Mouse (Mus musculus) liver, postnatal 0 days (tissue): ENCODE data around the gene Olfr1040. TPM values are rescaled to one million over a fixed set of nuclear protein-coding genes. Genes with fewer than 3 reads are reported as not detected.

Experiments
- ATAC-seq: fragments of 200-750 bp; cut with Nextera tagmentation; 2 replicates; pipeline ENCODE4 v1.8.0; 2017; ENCODE audit warnings: mild to moderate bottlenecking, moderate library complexity
- DNase-seq: peaks from one replicate; pipeline ENCODE4 v3.0.0-alpha.2; 2016
- H3K27ac ChIP-seq: fragments of 300-500 bp; sonication (generic); 2 replicates; pipeline ENCODE4 v1.5.1; 2014; ENCODE audit warnings: antibody characterized with exemption, moderate library complexity, mild to moderate bottlenecking, low read depth
- H3K27me3 ChIP-seq: fragments of 300-500 bp; sonication (generic); 2 replicates; pipeline ENCODE4 v1.6.1; 2014; ENCODE audit warnings: low read length, control low read depth, mixed read lengths; ENCODE audit not compliant: insufficient read depth
- H3K36me3 ChIP-seq: fragments of 300-500 bp; sonication (generic); replicated peaks from 2 replicates; pipeline ENCODE4 v1.6.1; 2014; ENCODE audit warnings: mild to moderate bottlenecking, control low read depth, low read length, moderate library complexity, mixed read lengths; ENCODE audit not compliant: insufficient read depth
- H3K4me1 ChIP-seq: fragments of 300-500 bp; sonication (generic); 2 replicates; pipeline ENCODE4 v1.6.1; 2014; ENCODE audit warnings: antibody characterized with exemption, mild to moderate bottlenecking, control low read depth; ENCODE audit not compliant: insufficient read depth
- H3K4me2 ChIP-seq: fragments of 300-500 bp; sonication (generic); 2 replicates; pipeline ENCODE4 v1.6.1; 2014; ENCODE audit warnings: low read depth, mild to moderate bottlenecking, low read length, moderate library complexity, mixed read lengths
- H3K4me3 ChIP-seq: fragments of 300-500 bp; sonication (generic); 2 replicates; pipeline ENCODE4 v1.5.1; 2014; ENCODE audit warnings: low read depth, low read length
- H3K9ac ChIP-seq: fragments of 300-500 bp; sonication (generic); replicated peaks from 2 replicates; pipeline ENCODE4 v1.6.1; 2014; ENCODE audit warnings: mild to moderate bottlenecking, moderate library complexity
- H3K9me3 ChIP-seq: fragments of 300-500 bp; sonication (generic); 2 replicates; pipeline ENCODE4 v1.6.1; 2016; ENCODE audit warnings: mild to moderate bottlenecking, control low read depth, low read length, mixed read lengths
- CTCF ChIP-seq: sonication (generic); IDR thresholded peaks from 2 replicates; pipeline ENCODE4 v1.5.1; 2016; ENCODE audit warnings: antibody characterized with exemption, low read depth
- EP300 ChIP-seq: IDR thresholded peaks from 2 replicates; pipeline ENCODE4 v1.6.1; 2016; ENCODE audit warnings: antibody characterized with exemption, low read depth, mild to moderate bottlenecking
- WGBS: fragments of 180-500 bp; shearing (Covaris S2); extraction: QIAGEN DNeasy Blood & Tissue Kit; methylation state at CpG from one replicate; pipeline ENCODE4 v1.1.7; 2014; ENCODE audit not compliant: insufficient replicate concordance; 5-methylcytosine and 5-hydroxymethylcytosine counted together
- polyA plus RNA-seq: library from polyadenylated mRNA; unstranded; fragments of >200 nt; fragmentation: Nextera tagmentation; extraction: Ambion mirVana; gene quantifications from 2 replicates; pipeline ENCODE4 v1.2.1, GENCODE M21; 2015

Olfr1040 gene
- polyA plus RNA-seq, 1 experiment from 2014 or later = not detected

DNA sequence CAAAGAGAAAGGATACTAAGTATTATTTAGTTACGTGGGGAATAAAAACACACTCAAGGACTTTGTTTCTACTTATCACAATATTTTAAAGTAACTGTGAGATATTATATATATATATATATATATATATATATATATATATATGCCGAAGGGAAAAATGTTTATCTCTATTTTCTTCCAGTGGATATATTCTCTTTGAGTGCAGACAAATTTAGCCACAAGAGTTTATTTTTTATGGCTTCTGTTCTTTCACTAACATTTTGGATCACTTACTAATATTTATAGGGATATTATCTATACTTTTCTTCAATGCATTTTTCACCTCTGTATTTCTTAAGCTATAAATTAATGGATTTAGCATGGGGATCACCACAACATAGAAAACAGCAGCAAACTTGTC is 15.2 kb upstream of the Olfr1040 start, which contains the start of gene Olfr1042:
TSS of gene Olfr1042 (minus strand) at position 101 of the 400 bp plus-strand sequence.
- ATAC-seq (no peak), DNase-seq (no peak)
- Histone ChIP-seq H3K4me2 (no peak within 1 kb of the TSS), H3K4me1 (no peaks in the 10 kb centered on the region), H3K27ac (no peak within 1 kb of the TSS), H3K9me3 (no peaks in the 10 kb centered on the region), H3K9ac (no peak within 1 kb of the TSS), H3K27me3 (no peaks in the 10 kb centered on the region), H3K36me3 (no peaks in the 10 kb centered on the region), H3K4me3 (no peak within 1 kb of the TSS)
- TF ChIP-seq CTCF (no peak), EP300 (no peak)
- 73% methylated on average over 2 of the region's 2 CpGs for WGBS

DNA sequence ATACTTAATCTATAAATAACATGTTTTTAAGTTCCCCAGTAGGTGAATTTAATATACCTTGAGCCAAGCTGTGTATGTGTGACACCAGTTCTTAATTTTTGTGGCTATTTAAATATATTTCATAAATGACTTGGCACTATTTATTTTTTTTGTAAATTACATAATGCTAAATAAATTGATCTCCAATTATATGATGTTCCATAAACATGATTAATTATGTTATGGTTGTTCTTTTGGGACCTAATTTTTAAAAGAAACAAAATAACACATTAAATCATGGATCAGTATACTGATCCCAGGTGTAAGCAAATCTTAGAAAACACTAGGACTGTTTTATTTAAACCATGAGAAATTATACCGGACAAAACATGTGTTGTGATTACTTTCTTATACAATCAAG is 10.7 kb downstream of the Olfr1040 start, which contains the start of gene Olfr1039:
TSS of gene Olfr1039 (minus strand) at position 101 of the 400 bp plus-strand sequence.
- Histone ChIP-seq H3K4me3 (no peak within 1 kb of the TSS), H3K4me1 (no peaks in the 10 kb centered on the region), H3K27ac (no peak within 1 kb of the TSS), H3K27me3 (no peaks in the 10 kb centered on the region), H3K9ac (no peak within 1 kb of the TSS), H3K9me3 (no peaks in the 10 kb centered on the region), H3K4me2 (no peak within 1 kb of the TSS), H3K36me3 (no peaks in the 10 kb centered on the region)
- TF ChIP-seq EP300 (no peak), CTCF (no peak)
- ATAC-seq (no peak), DNase-seq (no peak)
- 78% methylated on average over 1 of the region's 1 CpGs for WGBS

Other genes with a start within 250 kb of the Olfr1040 start
- not detected in 2 replicates for gene Olfr1024, start 241.7 kb downstream of the Olfr1040 start, polyA plus RNA-seq
- gene Olfr1025-ps1, start 231.5 kb downstream of the Olfr1040 start, polyA plus RNA-seq = not detected in 2 replicates
- not detected in 2 replicates for gene Olfr1026, start 225.2 kb downstream of the Olfr1040 start, polyA plus RNA-seq
- not detected in 2 replicates for gene Olfr1028, start 196.3 kb downstream of the Olfr1040 start, polyA plus RNA-seq
- not detected in 2 replicates for gene Olfr1029, start 172.8 kb downstream of the Olfr1040 start, polyA plus RNA-seq
- gene Olfr1030, start 167.5 kb downstream of the Olfr1040 start, polyA plus RNA-seq = not detected in 2 replicates
- not detected in 2 replicates for gene Olfr1031, start 156.4 kb downstream of the Olfr1040 start, polyA plus RNA-seq
- gene Olfr1032, start 141.2 kb downstream of the Olfr1040 start, polyA plus RNA-seq = not detected in 2 replicates
- gene Olfr1033, start 126.1 kb downstream of the Olfr1040 start, polyA plus RNA-seq = 4.6 and 5.4 TPM in 2 replicates
- gene Olfr1034, start 100.9 kb downstream of the Olfr1040 start, polyA plus RNA-seq = 0.15 and 0.22 TPM in 2 replicates
- not detected in 2 replicates for gene Olfr1036, start 72.7 kb downstream of the Olfr1040 start, polyA plus RNA-seq
- gene Olfr1037, start 59.3 kb downstream of the Olfr1040 start, polyA plus RNA-seq = not detected in 2 replicates
- gene Olfr1039, start 10.8 kb downstream of the Olfr1040 start, polyA plus RNA-seq = not detected in 2 replicates
- gene Olfr1042, start 15.1 kb upstream of the Olfr1040 start, polyA plus RNA-seq = not detected in 2 replicates
- gene Olfr1043, start 20.8 kb upstream of the Olfr1040 start, polyA plus RNA-seq = not detected in 2 replicates
- gene Olfr1044, start 31.1 kb upstream of the Olfr1040 start, polyA plus RNA-seq = not detected in 2 replicates
- gene Olfr52, start 39.0 kb upstream of the Olfr1040 start, polyA plus RNA-seq = not detected in 2 replicates
- gene Olfr1045, start 56.3 kb upstream of the Olfr1040 start, polyA plus RNA-seq = not detected in 2 replicates
- not detected in 2 replicates for gene Olfr1046, start 72.6 kb upstream of the Olfr1040 start, polyA plus RNA-seq
- not detected in 2 replicates for gene Olfr1047, start 84.7 kb upstream of the Olfr1040 start, polyA plus RNA-seq
- not detected in 2 replicates for gene Olfr1048, start 93.6 kb upstream of the Olfr1040 start, polyA plus RNA-seq
- not detected in 2 replicates for gene Olfr1049, start 111.6 kb upstream of the Olfr1040 start, polyA plus RNA-seq
- not detected in 2 replicates for gene Olfr1051, start 132.4 kb upstream of the Olfr1040 start, polyA plus RNA-seq
- gene Olfr1052, start 145.7 kb upstream of the Olfr1040 start, polyA plus RNA-seq = not detected in 2 replicates
- gene Olfr1053, start 168.6 kb upstream of the Olfr1040 start, polyA plus RNA-seq = not detected in 2 replicates
- gene Olfr1054, start 188.7 kb upstream of the Olfr1040 start, polyA plus RNA-seq = not detected in 2 replicates
- gene Olfr1055, start 203.6 kb upstream of the Olfr1040 start, polyA plus RNA-seq = not detected in 2 replicates
- not detected in 2 replicates for gene Olfr1056, start 215.7 kb upstream of the Olfr1040 start, polyA plus RNA-seq
- gene Olfr1057, start 231.7 kb upstream of the Olfr1040 start, polyA plus RNA-seq = not detected in 2 replicates
- not detected in 2 replicates for gene Olfr1058, start 241.8 kb upstream of the Olfr1040 start, polyA plus RNA-seq